In genomic region chrX:144689119-144689858, GRCm38 (mm10) we compare ENCODE assay signal across 8 mouse cellular contexts. TPM values are rescaled to one million over a fixed set of nuclear protein-coding genes. Genes with fewer than 3 reads are reported as not detected.
DNase-seq lines count a peak whose midpoint lies in the region; ATAC-seq lines count a peak whose summit lies in the region.

No protein-coding gene starts in this region.

- H3K4me2 ChIP-seq in forebrain, embryonic 13.5 days = peak overlapping the region; percentile 71
- H3K4me2 ChIP-seq in limb, embryonic 15.5 days = peak overlapping the region; percentile 61
- H3K4me2 ChIP-seq in stomach, embryonic 15.5 days = peak overlapping the region; percentile 64

- peak overlapping the region; percentile 56 for H3K9ac ChIP-seq in forebrain, embryonic 13.5 days
- H3K9ac ChIP-seq in limb, embryonic 15.5 days = no peak overlapping the region
- H3K9ac ChIP-seq in stomach, embryonic 15.5 days = peak overlapping the region; percentile 9; the same call in 1 of the 2 replicates

- no peak overlapping the region for H3K27ac ChIP-seq in forebrain, embryonic 13.5 days
- H3K27ac ChIP-seq in limb, embryonic 15.5 days = 0 out of 2 replicates have a peak overlapping the region, but pooled peaks have one; percentile 27
- H3K27ac ChIP-seq in stomach, embryonic 15.5 days = no peak overlapping the region

- WGBS in forebrain, embryonic 13.5 days = 22% methylated on average over 19 of the region's 21 CpGs
- 23% methylated on average over 21 of the region's 21 CpGs for WGBS in limb, embryonic 15.5 days
- 20% methylated on average over 18 of the region's 21 CpGs for WGBS in stomach, embryonic 15.5 days

- H3K27me3 ChIP-seq in forebrain, embryonic 13.5 days = peaks cover 19% of the 10 kb centered on the region; the same call in 1 of the 2 replicates
- H3K27me3 ChIP-seq in limb, embryonic 15.5 days = peaks cover 48% of the 10 kb centered on the region
- no peaks in the 10 kb centered on the region for H3K27me3 ChIP-seq in stomach, embryonic 15.5 days (replicated peaks)

- H3K4me1 ChIP-seq in forebrain, embryonic 13.5 days = no peaks in the 10 kb centered on the region
- no peaks in the 10 kb centered on the region for H3K4me1 ChIP-seq in limb, embryonic 15.5 days
- H3K4me1 ChIP-seq in stomach, embryonic 15.5 days = no peaks in the 10 kb centered on the region

- peak overlapping the region; percentile 45 for H3K4me3 ChIP-seq in forebrain, embryonic 13.5 days
- peak overlapping the region; percentile 40 for H3K4me3 ChIP-seq in limb, embryonic 15.5 days
- peak overlapping the region; percentile 43 for H3K4me3 ChIP-seq in stomach, embryonic 15.5 days (replicated peaks)

- peak; percentile 3 for DNase-seq in adrenal gland, postnatal 14 days
- DNase-seq in adrenal gland, adult 2 months = no peak
- DNase-seq in layer of hippocampus, adult 8-10 months (ENCODE audit: low spot score in 2 of 2) = peak; percentile 5 to 9
- DNase-seq in layer of hippocampus, adult 9-10 months (ENCODE audit: low spot score) = no peak
- DNase-seq in yolk sac, embryonic 10.5 days (ENCODE audit: low spot score) = no peak

- peak; percentile 83 for ATAC-seq in forebrain, embryonic 13.5 days
- no peak for ATAC-seq in limb, embryonic 15.5 days (ENCODE audit: insufficient number of reproducible peaks, low FRiP score, low TSS enrichment, low read depth)
- ATAC-seq in stomach, embryonic 15.5 days (ENCODE audit: insufficient read depth, low FRiP score, low read depth) = no peak

- no peaks in the 10 kb centered on the region for H3K36me3 ChIP-seq in forebrain, embryonic 13.5 days (ENCODE audit: poor library complexity, severe bottlenecking)
- H3K36me3 ChIP-seq in limb, embryonic 15.5 days = no peaks in the 10 kb centered on the region
- no peaks in the 10 kb centered on the region for H3K36me3 ChIP-seq in stomach, embryonic 15.5 days

- no peaks in the 10 kb centered on the region for H3K9me3 ChIP-seq in forebrain, embryonic 13.5 days (replicated peaks)
- no peaks in the 10 kb centered on the region for H3K9me3 ChIP-seq in limb, embryonic 15.5 days
- H3K9me3 ChIP-seq in stomach, embryonic 15.5 days = no peaks in the 10 kb centered on the region

RNA-seq across cellular contexts. Expression of gene Rtl4, which starts 0.6 kb away (rescaled TPM):
- 2.1 and 3.1 TPM in 2 replicates for total RNA-seq in adrenal gland, postnatal 14 days (2021)
- total RNA-seq in adrenal gland, adult 2 months (2021) = 1 to 10 TPM; 1.6 to 2.9 TPM
- 0.27 TPM in 2 replicates for polyA plus RNA-seq in adrenal gland, adult 2 months (2012; rRNA removed)
- total RNA-seq in layer of hippocampus, adult 8-10 months (2022) = 1 to 10 TPM; 2.6 to 3.6 (median 3.2) TPM
- polyA plus RNA-seq in forebrain, embryonic 13.5 days (2015; fragmentation: Nextera tagmentation; extraction: Ambion mirVana) = 0.18 and 0.23 TPM in 2 replicates
- 0.65 and 0.81 TPM in 2 replicates for polyA plus RNA-seq in limb, embryonic 15.5 days (2015; fragmentation: Nextera tagmentation; extraction: Ambion mirVana)
- polyA plus RNA-seq in stomach, embryonic 15.5 days (2015; fragmentation: Nextera tagmentation; extraction: Ambion mirVana) = 0.85 and 0.93 TPM in 2 replicates

RNA-seq across cellular contexts. Expression of gene Trpc5, which starts 1.3 kb away (rescaled TPM):
- 1.1 and 1.4 TPM in 2 replicates for total RNA-seq in adrenal gland, postnatal 14 days (2021)
- total RNA-seq in adrenal gland, adult 2 months (2021) = 1 to 10 TPM; 1.3 to 2.6 TPM
- 0.10 and 0.20 TPM in 2 replicates for polyA plus RNA-seq in adrenal gland, adult 2 months (2012; rRNA removed)
- total RNA-seq in layer of hippocampus, adult 8-10 months (2022) = 10 to 100 TPM; 27.7 to 31.3 (median 29.5) TPM
- 0.30 and 0.49 TPM in 2 replicates for polyA plus RNA-seq in forebrain, embryonic 13.5 days (2015; fragmentation: Nextera tagmentation; extraction: Ambion mirVana)
- polyA plus RNA-seq in limb, embryonic 15.5 days (2015; fragmentation: Nextera tagmentation; extraction: Ambion mirVana) = 0.24 and 0.28 TPM in 2 replicates
- polyA plus RNA-seq in stomach, embryonic 15.5 days (2015; fragmentation: Nextera tagmentation; extraction: Ambion mirVana) = 0.36 and 0.50 TPM in 2 replicates

Comparison
In these comparisons a context has a peak if more than half of its experiments do, and no peak if none do; other contexts are left out.
1. DNase-seq: peak in adrenal gland, postnatal 14 days (single experiment) and layer of hippocampus, adult 8-10 months (2 of 2); none in adrenal gland, adult 2 months (single experiment), layer of hippocampus, adult 9-10 months (single experiment) and yolk sac, embryonic 10.5 days (single experiment).
2. Peak in every context shown above with its lines, with median percentiles within 50 percentile points of each other: H3K4me2 ChIP-seq and H3K4me3 ChIP-seq.